Mouse (Mus musculus) retina, adult 2 months (tissue): Measurements from ENCODE around the gene AI464131.

Experiments used
- DNase-seq: peaks from one replicate; pipeline ENCODE4 v3.0.0-alpha.2; 2012; ENCODE audit warnings: low read depth, low spot score

AI464131 gene

GRCm38 (mm10) chr4:41502986-41503412 is at the start of gene AI464131:
Gene AI464131 (minus strand): TSS chr4:41503076.
- peak; percentile 76 for DNase-seq

GRCm38 (mm10) chr4:41552529-41552928 is 49.7 kb upstream of the AI464131 start:
- peak; percentile 58 for DNase-seq

GRCm38 (mm10) chr4:41547086-41547485 is 44.2 kb upstream of the AI464131 start:
- DNase-seq, result no peak

GRCm38 (mm10) chr4:41545985-41546384 is 43.1 kb upstream of the AI464131 start:
- DNase-seq, result no peak

GRCm38 (mm10) chr4:41542136-41542535 is 39.3 kb upstream of the AI464131 start:
- no peak for DNase-seq

- DNase-seq, result no peak
Measured at GRCm38 (mm10) chr4:41534866-41535265, 32.0 kb upstream of the AI464131 start.

- DNase-seq, result no peak
Measured at GRCm38 (mm10) chr4:41532420-41532819, 29.5 kb upstream of the AI464131 start.

- DNase-seq, result no peak
Measured at GRCm38 (mm10) chr4:41527996-41528395, 25.1 kb upstream of the AI464131 start.

- no peak for DNase-seq
Measured at GRCm38 (mm10) chr4:41527076-41527475, 24.2 kb upstream of the AI464131 start.

GRCm38 (mm10) chr4:41526553-41526952 is 23.7 kb upstream of the AI464131 start:
- no peak for DNase-seq

- DNase-seq, result no peak
Measured at GRCm38 (mm10) chr4:41524829-41525228, 22.0 kb upstream of the AI464131 start.

GRCm38 (mm10) chr4:41523839-41524238 is 21.0 kb upstream of the AI464131 start:
- no peak for DNase-seq

GRCm38 (mm10) chr4:41522788-41523187 is 19.9 kb upstream of the AI464131 start:
- no peak for DNase-seq

- no peak for DNase-seq
Measured at GRCm38 (mm10) chr4:41522136-41522535, 19.3 kb upstream of the AI464131 start.

GRCm38 (mm10) chr4:41520641-41521040 is 17.8 kb upstream of the AI464131 start:
- DNase-seq, result no peak

- no peak for DNase-seq
Measured at GRCm38 (mm10) chr4:41519195-41519594, 16.3 kb upstream of the AI464131 start.

GRCm38 (mm10) chr4:41518349-41518748 is 15.5 kb upstream of the AI464131 start:
- DNase-seq, result no peak

GRCm38 (mm10) chr4:41517233-41517632 is 14.4 kb upstream of the AI464131 start, which contains the start of gene 1110017D15Rik:
Gene 1110017D15Rik (minus strand): TSS chr4:41517333.
- DNase-seq, result no peak

GRCm38 (mm10) chr4:41513714-41514113 is 10.8 kb upstream of the AI464131 start:
- no peak for DNase-seq

GRCm38 (mm10) chr4:41513309-41513708 is 10.4 kb upstream of the AI464131 start:
- DNase-seq, result no peak

GRCm38 (mm10) chr4:41507998-41508397 is 5.1 kb upstream of the AI464131 start:
- DNase-seq, result no peak

- no peak for DNase-seq
Measured at GRCm38 (mm10) chr4:41507326-41507924, 4.5 kb upstream of the AI464131 start.

- DNase-seq, result no peak
Measured at GRCm38 (mm10) chr4:41506906-41507305, 4.0 kb upstream of the AI464131 start.

GRCm38 (mm10) chr4:41506156-41506555 is 3.3 kb upstream of the AI464131 start:
- DNase-seq, result no peak
